Mouse (Mus musculus): Measurements from ENCODE around the gene Smarcd2. TPM values are rescaled to one million over a fixed set of nuclear protein-coding genes. Genes with fewer than 3 reads are reported as not detected.

Smarcd2 gene
- polyA plus RNA-seq, 1 experiment from 2014 or later, result 81.6 TPM

DNA sequence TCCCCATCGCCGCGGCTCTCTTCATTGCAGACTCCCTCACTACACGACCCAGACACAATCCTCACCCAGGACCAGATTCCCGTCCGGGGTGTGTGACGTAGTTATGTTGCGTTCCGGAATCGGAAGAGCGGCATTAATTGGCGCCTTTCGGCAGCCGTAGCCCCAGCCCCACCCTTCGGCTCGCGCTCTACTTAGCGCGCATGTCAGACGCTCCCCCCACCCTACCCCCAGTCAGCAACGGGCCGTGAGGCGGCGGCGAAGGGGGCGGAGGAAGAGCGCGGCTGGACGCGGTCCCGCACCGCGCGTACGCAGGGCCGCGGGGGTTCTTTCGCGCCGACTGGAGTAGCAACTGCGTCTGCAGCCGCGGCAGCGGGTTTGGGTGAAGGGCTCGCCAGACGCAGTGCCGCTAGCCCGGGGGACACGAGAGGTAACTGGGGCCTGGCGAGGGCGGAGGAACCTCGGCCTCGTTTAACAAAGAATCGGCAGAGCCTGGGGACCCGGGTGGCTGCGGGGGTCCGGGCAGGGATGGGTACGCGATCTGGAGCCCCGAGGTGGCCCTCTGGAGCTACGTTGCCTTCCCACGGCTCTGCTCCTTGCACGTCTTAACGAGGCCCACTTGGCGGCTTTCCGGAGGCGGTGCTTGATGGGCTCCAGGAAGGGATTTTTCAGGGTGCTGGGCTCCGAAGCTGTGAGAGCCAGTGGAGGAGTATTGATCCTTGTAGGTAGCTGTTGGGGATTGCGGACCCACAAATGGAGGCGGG is 55.9 kb downstream of the Smarcd2 start, which contains the start of gene Ddx42:
Gene Ddx42 (plus strand): TSS at position 197 of the 761 bp plus-strand sequence.
- ATAC-seq (ENCODE audit: borderline replicate concordance, extremely low read depth, low FRiP score, low TSS enrichment), result peak; percentile 95
- H3K4me1 ChIP-seq, result peaks cover 25% of the 10 kb centered on the region

GRCm38 (mm10) chr11:106215927-106216729 is 56.6 kb downstream of the Smarcd2 start, which contains the start of gene Ccdc47:
Gene Ccdc47, minus strand, starts transcription at chr11:106216344.
- no peaks in the 10 kb centered on the region for H3K27me3 ChIP-seq
- ATAC-seq (ENCODE audit: borderline replicate concordance, extremely low read depth, low FRiP score, low TSS enrichment), result peak; percentile 98
- H3K4me2 ChIP-seq, result peak within 1 kb of the TSS; percentile 62
- no peaks in the 10 kb centered on the region for H3K9me3 ChIP-seq
- under 1% methylated on average over 46 of the region's 46 CpGs for WGBS
- H3K9ac ChIP-seq, result peak within 1 kb of the TSS; percentile 99
- peak within 1 kb of the TSS; percentile 99 for H3K4me3 ChIP-seq
- H3K36me3 ChIP-seq, result peaks cover 22% of the 10 kb centered on the region
- H3K27ac ChIP-seq, result peak within 1 kb of the TSS; percentile 99
- peaks cover 25% of the 10 kb centered on the region for H3K4me1 ChIP-seq

More for the DNA sequence above, 55.9 kb downstream of the Smarcd2 start, which contains the start of gene Ddx42:
- H3K9me3 ChIP-seq, result no peaks in the 10 kb centered on the region
- peaks cover 14% of the 10 kb centered on the region for H3K36me3 ChIP-seq
- H3K27ac ChIP-seq, result peak within 1 kb of the TSS; percentile 99
- H3K4me3 ChIP-seq, result peak within 1 kb of the TSS; percentile 99
- H3K27me3 ChIP-seq, result no peaks in the 10 kb centered on the region
- H3K9ac ChIP-seq, result peak within 1 kb of the TSS; percentile 99
- peak within 1 kb of the TSS; percentile 62 for H3K4me2 ChIP-seq
- WGBS, result under 1% methylated on average over 70 of the region's 70 CpGs

DNA sequence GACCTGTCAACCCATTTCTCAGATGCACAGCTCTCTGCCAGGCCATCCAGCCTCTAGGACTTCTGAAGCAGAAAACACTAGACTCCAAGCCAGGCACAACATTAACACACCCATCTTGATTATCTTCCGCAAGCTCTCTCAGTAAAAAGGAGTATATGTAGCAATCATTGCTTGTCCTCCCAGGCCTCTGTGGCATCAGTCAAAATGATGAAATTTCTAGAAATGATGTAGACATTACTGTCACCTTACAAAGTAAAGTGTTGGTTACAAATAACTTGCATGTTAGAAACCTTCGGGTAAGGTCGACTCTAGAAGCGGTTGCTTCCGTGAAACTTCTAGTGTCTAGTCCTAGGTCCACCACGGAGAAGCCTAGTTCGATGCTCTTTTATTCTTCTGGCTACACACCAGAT is 57.3 kb downstream of the Smarcd2 start:
- Histone ChIP-seq H3K4me1 (peaks cover 25% of the 10 kb centered on the region), H3K27ac (peak overlapping the region; percentile 99; the same call in 1 of the 2 replicates), H3K4me2 (peak overlapping the region; percentile 62), H3K9me3 (no peaks in the 10 kb centered on the region), H3K27me3 (no peaks in the 10 kb centered on the region), H3K4me3 (peak overlapping the region; percentile 99), H3K36me3 (peaks cover 27% of the 10 kb centered on the region), H3K9ac (peak overlapping the region; percentile 87)
- ATAC-seq (ENCODE audit: borderline replicate concordance, extremely low read depth, low FRiP score, low TSS enrichment), result no peak
- 21% methylated on average over 7 of the region's 7 CpGs for WGBS

DNA sequence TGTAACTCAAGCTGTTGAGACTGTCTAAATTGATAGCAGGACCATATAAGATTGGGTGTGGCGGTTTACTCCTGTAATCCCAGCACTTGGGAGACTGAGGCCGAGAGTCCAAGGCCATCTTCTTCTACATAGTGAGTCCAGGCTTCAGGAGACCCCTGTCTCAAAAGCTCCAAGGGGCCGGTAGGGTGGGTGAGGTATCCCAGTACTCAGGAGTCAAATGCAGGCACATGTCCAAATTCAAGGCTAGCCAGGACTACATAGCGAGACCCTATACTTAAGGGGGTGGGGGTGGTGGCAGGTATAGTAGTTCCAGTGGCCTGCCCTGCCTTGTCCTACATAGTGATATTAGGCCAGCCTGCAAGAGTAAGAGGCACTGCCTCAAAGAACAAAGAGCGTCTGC is 57.9 kb downstream of the Smarcd2 start:
- 88% methylated on average over 5 of the region's 5 CpGs for WGBS
- Histone ChIP-seq H3K4me1 (peaks cover 25% of the 10 kb centered on the region), H3K27ac (no peak overlapping the region)

More for the DNA sequence above, 57.9 kb downstream of the Smarcd2 start:
- Histone ChIP-seq H3K27me3 (no peaks in the 10 kb centered on the region), H3K36me3 (peaks cover 32% of the 10 kb centered on the region), H3K4me2 (peak overlapping the region; percentile 62), H3K9me3 (no peaks in the 10 kb centered on the region), H3K9ac (peak overlapping the region; percentile 87), H3K4me3 (peak overlapping the region; percentile 99; the same call in 1 of the 2 replicates)
- ATAC-seq (ENCODE audit: borderline replicate concordance, extremely low read depth, low FRiP score, low TSS enrichment), result no peak

Other genes starting within 250 kb of the Smarcd2 start
- gene Dcaf7, start 236.1 kb downstream of the Smarcd2 start, polyA plus RNA-seq (2015; fragmentation: Nextera tagmentation; extraction: Ambion mirVana), result 64.3 and 67.8 TPM in 2 replicates
- 9.0 and 10.1 TPM in 2 replicates for gene Taco1, start 206.9 kb downstream of the Smarcd2 start, polyA plus RNA-seq (2015; fragmentation: Nextera tagmentation; extraction: Ambion mirVana)
- gene Map3k3, start 188.4 kb downstream of the Smarcd2 start, polyA plus RNA-seq (2015; fragmentation: Nextera tagmentation; extraction: Ambion mirVana), result 22.6 and 28.2 TPM in 2 replicates
- not detected in 2 replicates for gene Gm10840, start 112.1 kb downstream of the Smarcd2 start, polyA plus RNA-seq (2015; fragmentation: Nextera tagmentation; extraction: Ambion mirVana)
- 237 and 246 TPM in 2 replicates for gene Limd2, start 112.1 kb downstream of the Smarcd2 start, polyA plus RNA-seq (2015; fragmentation: Nextera tagmentation; extraction: Ambion mirVana)
- gene Strada, start 70.8 kb downstream of the Smarcd2 start, polyA plus RNA-seq (2015; fragmentation: Nextera tagmentation; extraction: Ambion mirVana), result 24.3 and 25.1 TPM in 2 replicates
- gene Ccdc47, start 56.6 kb downstream of the Smarcd2 start, polyA plus RNA-seq (2015; fragmentation: Nextera tagmentation; extraction: Ambion mirVana), result 80.2 and 88.7 TPM in 2 replicates
- gene Ddx42, start 56.0 kb downstream of the Smarcd2 start, polyA plus RNA-seq (2015; fragmentation: Nextera tagmentation; extraction: Ambion mirVana), result 69.8 and 72.7 TPM in 2 replicates
- 50.2 and 54.1 TPM in 2 replicates for gene Ftsj3, start 16.9 kb downstream of the Smarcd2 start, polyA plus RNA-seq (2015; fragmentation: Nextera tagmentation; extraction: Ambion mirVana)
- 271 and 275 TPM in 2 replicates for gene Psmc5, start 16.8 kb downstream of the Smarcd2 start, polyA plus RNA-seq (2015; fragmentation: Nextera tagmentation; extraction: Ambion mirVana)
- gene Tcam1, start 3.7 kb upstream of the Smarcd2 start, polyA plus RNA-seq (2015; fragmentation: Nextera tagmentation; extraction: Ambion mirVana), result 0.23 and 0.24 TPM in 2 replicates
- gene Gh, start 28.9 kb upstream of the Smarcd2 start, polyA plus RNA-seq (2015; fragmentation: Nextera tagmentation; extraction: Ambion mirVana), result not detected in 2 replicates
- gene Cd79b, start 41.8 kb upstream of the Smarcd2 start, polyA plus RNA-seq (2015; fragmentation: Nextera tagmentation; extraction: Ambion mirVana), result 4.2 TPM in 2 replicates
- 0.06 and 0.16 TPM in 2 replicates for gene Scn4a, start 80.3 kb upstream of the Smarcd2 start, polyA plus RNA-seq (2015; fragmentation: Nextera tagmentation; extraction: Ambion mirVana)
- gene Prr29, start 92.5 kb upstream of the Smarcd2 start, polyA plus RNA-seq (2015; fragmentation: Nextera tagmentation; extraction: Ambion mirVana), result 0.93 and 1.1 TPM in 2 replicates
- 93.5 and 99.2 TPM in 2 replicates for gene Icam2, start 115.1 kb upstream of the Smarcd2 start, polyA plus RNA-seq (2015; fragmentation: Nextera tagmentation; extraction: Ambion mirVana)
- gene Ern1, start 214.9 kb upstream of the Smarcd2 start, polyA plus RNA-seq (2015; fragmentation: Nextera tagmentation; extraction: Ambion mirVana), result 6.0 and 6.5 TPM in 2 replicates